Mouse (Mus musculus): ENCODE measurements around the gene Skint5. TPM values are rescaled to one million over a fixed set of nuclear protein-coding genes. Genes with fewer than 3 reads are reported as not detected.
"Not testable (repeated sequence)": the region's sequence is repeated elsewhere in the genome, so short reads cannot be mapped to it uniquely, and the experiment has no call there.

Gene Skint5
- total RNA-seq (2021) = not detected
- long read RNA-seq, experiment 1 = 0 reads
- long read RNA-seq, experiment 2 = 0 reads

- no peak for TF ChIP-seq CTCF (IDR thresholded peaks at IDR 0.05)
- H3K27ac ChIP-seq = no peak within 1 kb of the TSS
- no peak for DNase-seq
- H3K4me3 ChIP-seq = no peak within 1 kb of the TSS
- intact Hi-C loops (cut with DNase I) = no loop called here
These were observed at the start of gene Skint5 for GRCm38 (mm10) chr4:113999403-113999802. TSS of gene Skint5 (minus strand) at chr4:113999503.

DNA sequence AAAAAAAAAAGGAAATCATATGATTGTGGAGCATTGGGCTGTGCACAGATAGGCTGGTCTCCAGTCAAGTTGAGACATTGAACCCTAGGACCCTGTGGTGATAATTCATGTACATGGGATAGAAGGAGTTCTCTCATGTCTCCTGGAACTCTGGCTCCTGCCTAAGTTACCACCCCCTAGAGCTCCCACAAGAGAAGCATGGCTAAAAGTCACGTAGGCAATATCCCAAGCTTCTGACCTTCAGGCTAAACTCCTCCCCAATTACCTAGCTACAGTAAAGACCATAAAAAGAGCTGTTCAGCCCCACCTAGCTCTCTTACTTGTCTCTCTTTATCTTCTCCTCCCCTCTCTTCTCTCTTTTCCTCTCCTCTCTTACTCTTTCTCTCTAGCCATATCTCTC lies 42.0 kb downstream of the Skint5 start:
- no peak for DNase-seq
- H3K27ac ChIP-seq = no peak overlapping the region
- H3K4me3 ChIP-seq = no peak overlapping the region
- intact Hi-C loops (cut with DNase I) = no loop called here
- no peak for TF ChIP-seq CTCF (IDR thresholded peaks at IDR 0.05)

- no peak for TF ChIP-seq CTCF (IDR thresholded peaks at IDR 0.05)
- Histone ChIP-seq H3K27ac (no peak overlapping the region), H3K4me3 (no peak overlapping the region)
- intact Hi-C loops (cut with DNase I) = no loop called here
- no peak for DNase-seq
These were observed 235.1 kb downstream of the Skint5 start for GRCm38 (mm10) chr4:113764182-113764581.

DNA sequence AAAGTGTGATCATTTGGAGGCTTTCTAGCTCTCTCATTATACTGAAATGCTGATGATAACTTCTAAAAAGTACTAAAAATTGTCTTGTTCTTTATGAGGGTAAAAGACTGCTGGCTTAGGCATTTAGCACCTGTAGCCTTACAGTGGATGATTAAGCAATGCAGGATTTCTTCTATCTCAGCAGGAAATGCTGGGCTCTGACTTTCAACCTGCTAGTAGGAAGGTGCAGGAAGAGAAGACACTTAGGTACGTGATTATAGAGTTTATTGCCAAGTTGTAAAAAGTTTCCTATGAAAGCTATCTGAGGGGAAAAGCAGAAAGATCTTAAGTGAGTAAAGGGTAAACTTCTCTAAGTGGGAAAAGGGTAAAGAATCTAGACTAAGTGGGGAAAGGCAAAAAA lies 235.6 kb downstream of the Skint5 start:
- DNase-seq = no peak
- TF ChIP-seq CTCF (IDR thresholded peaks at IDR 0.05) = no peak
- no peak overlapping the region for H3K27ac ChIP-seq
- H3K4me3 ChIP-seq = no peak overlapping the region
- intact Hi-C loops (cut with DNase I) = no loop called here

DNA sequence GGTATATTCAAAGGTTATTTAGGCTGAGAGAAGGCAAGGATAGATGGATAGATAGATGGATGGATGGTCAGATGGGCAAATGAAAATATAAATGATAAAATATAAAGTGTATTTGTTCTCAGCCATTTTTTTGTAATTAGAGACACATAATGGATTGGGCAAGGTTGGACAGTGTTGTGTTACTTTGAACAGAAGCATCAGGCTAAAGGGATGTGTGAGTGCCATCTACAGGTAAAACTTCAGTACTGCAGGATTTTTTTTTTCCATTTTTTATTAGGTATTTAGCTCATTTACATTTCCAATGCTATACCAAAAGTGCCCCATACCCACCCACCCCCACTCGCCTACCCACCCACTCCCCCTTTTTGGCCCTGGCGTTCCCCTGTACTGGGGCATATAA lies 551.1 kb downstream of the Skint5 start:
- intact Hi-C loops (cut with DNase I); DNase-seq: not testable (repeated sequence)

More for the DNA sequence above, 551.1 kb downstream of the Skint5 start:
- H3K4me3 ChIP-seq, H3K27ac ChIP-seq: not testable (repeated sequence)

Other genes with a start within 250 kb of the Skint5 start
- not detected for gene Skint11, start 163.9 kb upstream of the Skint5 start, total RNA-seq (2021)

Data from gastrocnemius, adult 2 months (tissue).